Mouse (Mus musculus): Measurements from ENCODE around the gene Far2. TPM values are rescaled to one million over a fixed set of nuclear protein-coding genes. Genes with fewer than 3 reads are reported as not detected.
"Not testable (repeated sequence)": the region's sequence is repeated elsewhere in the genome, so short reads cannot be mapped to it uniquely, and the experiment has no call there.

Gene Far2
- polyA plus RNA-seq, 1 experiment from 2014 or later, result 1.6 TPM

DNA sequence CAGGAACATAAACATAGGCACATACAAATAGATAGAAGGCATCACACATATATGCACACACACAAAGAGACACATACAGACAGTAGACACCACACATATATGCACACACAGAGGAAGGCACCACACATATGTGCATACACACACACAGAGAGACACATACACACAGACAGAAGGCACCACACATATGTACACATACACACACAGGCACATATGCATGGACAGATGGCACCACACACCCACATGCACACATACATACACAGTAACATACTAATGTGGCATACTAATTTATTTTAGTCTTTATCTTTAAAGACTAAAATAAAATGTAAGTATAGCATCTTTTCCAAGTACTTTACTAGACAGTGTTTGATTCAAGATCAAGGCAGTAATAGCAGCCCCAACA, 86.5 kb downstream of the Far2 start:
- Histone ChIP-seq H3K9me3 (no peaks in the 10 kb centered on the region), H3K27me3 (ENCODE audit: insufficient read depth, poor library complexity, severe bottlenecking) (no peaks in the 10 kb centered on the region), H3K4me3 (no peak overlapping the region), H3K27ac (no peak overlapping the region), H3K4me1 (no peaks in the 10 kb centered on the region), H3K36me3 (no peaks in the 10 kb centered on the region)
- no peak for DNase-seq (ENCODE audit: low spot score)

DNA sequence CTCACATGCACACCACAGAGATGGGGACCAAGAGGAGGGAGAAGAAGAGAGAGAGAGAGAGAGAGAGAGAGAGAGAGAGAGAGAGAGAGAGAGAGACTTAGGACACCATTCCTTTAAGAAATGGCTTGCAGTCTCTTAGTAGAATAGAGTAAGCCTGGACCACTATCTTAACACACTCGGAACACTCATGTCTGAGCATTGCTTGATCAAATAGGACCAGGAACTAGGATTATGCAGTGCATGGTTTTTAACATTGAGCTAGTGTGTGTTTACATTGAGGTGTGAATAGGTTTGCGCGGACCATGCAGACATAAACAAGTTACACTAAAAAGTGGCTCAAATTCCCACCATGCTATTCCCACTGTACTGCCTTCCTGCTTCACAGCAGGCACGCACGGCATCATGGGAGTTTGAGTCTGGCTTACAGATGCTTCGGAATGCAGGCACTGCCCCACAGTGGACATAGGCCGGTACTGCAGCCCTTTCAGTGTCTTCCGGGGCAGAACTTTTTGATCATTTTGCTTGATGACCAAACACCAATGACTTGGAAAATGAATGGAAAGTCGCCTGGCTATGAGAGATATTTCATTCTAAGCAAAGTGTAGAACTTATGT, 88.8 kb downstream of the Far2 start:
- Histone ChIP-seq H3K9me3 (no peaks in the 10 kb centered on the region), H3K27ac (no peak overlapping the region), H3K36me3 (no peaks in the 10 kb centered on the region), H3K4me1 (no peaks in the 10 kb centered on the region), H3K27me3 (ENCODE audit: insufficient read depth, poor library complexity, severe bottlenecking) (no peaks in the 10 kb centered on the region), H3K4me3 (no peak overlapping the region)
- 30% methylated on average over 9 of the region's 9 CpGs for WGBS
- peak; percentile 88 for DNase-seq (ENCODE audit: low spot score)

DNA sequence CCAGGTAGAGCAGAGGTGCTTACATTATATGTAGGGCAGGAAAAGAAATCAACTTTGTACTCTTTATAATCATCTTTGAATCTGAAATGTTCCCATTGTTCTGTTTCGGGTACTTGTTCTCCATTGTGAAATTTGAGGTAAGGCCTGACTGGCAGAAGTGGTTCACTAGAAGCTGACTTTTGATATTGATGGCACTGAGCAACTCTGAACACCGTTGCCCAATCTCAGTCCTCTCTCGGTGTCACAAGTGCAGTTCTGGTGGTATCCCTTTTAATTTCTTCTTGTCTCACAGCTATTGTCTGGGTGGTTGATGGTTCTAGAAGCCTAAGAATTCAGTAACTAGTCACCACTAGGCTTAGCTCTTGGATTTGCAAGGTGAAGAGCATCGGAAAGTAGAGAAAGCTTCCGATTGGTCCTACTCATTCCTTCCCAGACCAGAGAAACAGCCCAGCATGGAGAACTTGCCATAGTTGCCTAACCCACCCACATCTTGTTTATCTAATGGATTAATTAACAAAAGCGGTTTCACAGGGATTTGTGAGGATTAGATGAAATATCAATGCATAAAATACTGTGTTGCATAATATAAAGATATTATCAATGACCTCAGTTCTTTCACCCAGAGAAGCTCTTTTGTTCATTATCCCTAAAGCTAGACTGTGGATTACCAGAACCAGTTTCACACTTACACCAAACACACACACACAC, 92.4 kb downstream of the Far2 start:
- Histone ChIP-seq H3K4me3 (no peak overlapping the region), H3K27ac (no peak overlapping the region), H3K4me1 (no peaks in the 10 kb centered on the region), H3K9me3 (no peaks in the 10 kb centered on the region), H3K27me3 (ENCODE audit: insufficient read depth, poor library complexity, severe bottlenecking) (no peaks in the 10 kb centered on the region), H3K36me3 (no peaks in the 10 kb centered on the region)
- DNase-seq (ENCODE audit: low spot score), result no peak
- WGBS, result 80% methylated on average over 6 of the region's 6 CpGs

- 80% methylated on average over 5 of the region's 5 CpGs for WGBS
- H3K36me3 ChIP-seq, result no peaks in the 10 kb centered on the region
- no peaks in the 10 kb centered on the region for H3K27me3 ChIP-seq (ENCODE audit: insufficient read depth, poor library complexity, severe bottlenecking)
- H3K4me3 ChIP-seq, result no peak overlapping the region
- no peaks in the 10 kb centered on the region for H3K4me1 ChIP-seq
- H3K27ac ChIP-seq, result no peak overlapping the region
- DNase-seq (ENCODE audit: low spot score), result no peak
- H3K9me3 ChIP-seq, result no peaks in the 10 kb centered on the region
Observed at GRCm38 (mm10) chr6:148141874-148142273, 94.8 kb downstream of the Far2 start.

- DNase-seq (ENCODE audit: low spot score), result no peak
- WGBS, result 87% methylated on average over 1 of the region's 1 CpGs
- Histone ChIP-seq H3K27me3 (ENCODE audit: insufficient read depth, poor library complexity, severe bottlenecking) (no peaks in the 10 kb centered on the region), H3K36me3 (no peaks in the 10 kb centered on the region), H3K27ac (no peak overlapping the region), H3K4me1 (no peaks in the 10 kb centered on the region), H3K4me3 (no peak overlapping the region), H3K9me3 (no peaks in the 10 kb centered on the region)
Observed at GRCm38 (mm10) chr6:148142421-148142820, 95.4 kb downstream of the Far2 start.

GRCm38 (mm10) chr6:148152305-148152704, 105.2 kb downstream of the Far2 start:
- not testable (repeated sequence) for H3K36me3 ChIP-seq; H3K27ac ChIP-seq; DNase-seq (ENCODE audit: low spot score); H3K9me3 ChIP-seq; H3K4me1 ChIP-seq; H3K27me3 ChIP-seq (ENCODE audit: insufficient read depth, poor library complexity, severe bottlenecking); H3K4me3 ChIP-seq
- WGBS, result 60% methylated on average over 4 of the region's 4 CpGs

- DNase-seq (ENCODE audit: low spot score), result no peak
- 69% methylated on average over 3 of the region's 3 CpGs for WGBS
- Histone ChIP-seq H3K4me1 (no peaks in the 10 kb centered on the region), H3K4me3 (no peak overlapping the region), H3K27ac (no peak overlapping the region), H3K27me3 (ENCODE audit: insufficient read depth, poor library complexity, severe bottlenecking) (no peaks in the 10 kb centered on the region), H3K9me3 (no peaks in the 10 kb centered on the region; the same call in 1 of the 2 replicates), H3K36me3 (no peaks in the 10 kb centered on the region)
Observed at GRCm38 (mm10) chr6:148172904-148173303, 125.8 kb downstream of the Far2 start.

DNA sequence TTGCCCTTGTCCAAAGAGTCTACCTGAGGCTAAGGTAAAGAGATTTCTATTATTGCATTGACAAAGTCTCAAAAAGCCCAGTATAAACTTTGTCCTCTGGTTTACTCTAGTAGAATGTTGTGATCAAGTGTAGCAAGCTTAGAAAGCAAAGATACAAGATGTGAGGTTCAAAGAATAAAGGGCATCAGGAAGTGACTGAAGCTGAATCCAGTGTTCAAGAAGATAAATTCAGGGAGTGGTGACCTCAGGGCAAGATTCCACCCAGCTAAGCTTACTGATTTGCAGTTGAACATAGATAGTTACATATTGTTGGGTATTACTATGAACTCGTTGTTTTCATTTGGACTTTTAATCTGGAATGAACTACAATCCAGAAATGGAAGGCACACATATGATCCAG, 138.6 kb downstream of the Far2 start:
- Histone ChIP-seq H3K36me3 (peaks cover 89% of the 10 kb centered on the region), H3K27ac (no peak overlapping the region), H3K4me1 (no peaks in the 10 kb centered on the region), H3K9me3 (no peaks in the 10 kb centered on the region), H3K4me3 (no peak overlapping the region), H3K27me3 (ENCODE audit: insufficient read depth, poor library complexity, severe bottlenecking) (no peaks in the 10 kb centered on the region)
- WGBS, result 86% methylated on average over 1 of the region's 1 CpGs
- DNase-seq (ENCODE audit: low spot score), result no peak

DNA sequence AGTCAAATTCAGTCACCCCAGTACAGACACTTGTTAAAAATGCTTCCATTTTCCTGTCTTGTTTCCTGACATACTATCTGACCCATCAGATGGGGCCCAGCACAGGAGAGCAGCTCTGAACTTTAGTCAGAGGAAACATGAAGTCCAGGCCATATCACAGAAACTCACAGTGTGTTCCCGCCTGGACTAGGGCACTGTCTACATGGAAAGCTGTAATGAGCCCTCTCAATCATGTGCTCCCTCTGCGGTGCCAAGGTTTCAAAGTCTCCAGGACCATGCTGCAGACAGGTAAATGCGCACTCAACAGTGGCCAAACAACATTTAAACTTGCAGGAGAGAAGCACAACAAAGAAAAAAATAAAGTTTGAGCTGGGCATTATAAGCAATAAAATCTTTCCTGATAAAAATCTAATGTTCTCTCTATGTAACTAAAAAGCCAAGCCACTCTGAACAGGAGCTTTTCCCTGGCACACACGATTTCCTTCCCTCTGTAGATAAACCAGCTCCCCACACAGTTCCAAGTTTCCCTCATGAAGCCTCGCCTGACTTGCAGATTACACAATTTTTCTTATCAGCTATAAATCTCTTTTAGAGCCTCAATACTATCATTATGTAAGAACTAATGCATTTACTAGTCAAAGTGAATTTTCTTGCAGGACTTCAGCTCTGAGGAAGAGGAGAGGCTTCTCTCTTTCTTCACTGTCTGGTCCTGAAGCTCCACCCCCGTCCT, 147.1 kb downstream of the Far2 start:
- Histone ChIP-seq H3K36me3 (peaks cover 71% of the 10 kb centered on the region), H3K27me3 (ENCODE audit: insufficient read depth, poor library complexity, severe bottlenecking) (no peaks in the 10 kb centered on the region), H3K27ac (no peak overlapping the region), H3K4me3 (no peak overlapping the region), H3K4me1 (no peaks in the 10 kb centered on the region), H3K9me3 (no peaks in the 10 kb centered on the region)
- WGBS, result 84% methylated on average over 6 of the region's 6 CpGs
- no peak for DNase-seq (ENCODE audit: low spot score)

DNA sequence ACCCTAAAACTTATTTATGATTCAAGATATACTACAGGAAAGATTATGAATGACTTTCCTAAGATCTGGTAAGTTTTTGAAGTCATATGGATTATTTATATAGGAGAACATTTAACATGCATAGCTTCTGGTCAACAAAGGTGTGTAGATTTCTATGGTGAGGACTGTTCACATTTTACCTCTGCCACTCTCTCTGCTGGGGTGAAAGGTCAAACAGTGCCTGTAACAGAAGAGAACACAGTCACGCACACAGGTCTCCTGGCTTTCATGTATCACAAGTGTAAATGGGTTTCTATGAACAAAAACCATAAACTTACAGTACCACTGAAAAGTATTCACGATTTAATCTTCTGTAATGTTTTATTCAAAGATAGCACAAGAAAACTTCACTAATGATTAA, 152.1 kb downstream of the Far2 start:
- 85% methylated on average over 2 of the region's 2 CpGs for WGBS
- no peak overlapping the region for H3K4me3 ChIP-seq
- H3K27ac ChIP-seq, result no peak overlapping the region
- no peaks in the 10 kb centered on the region for H3K27me3 ChIP-seq (ENCODE audit: insufficient read depth, poor library complexity, severe bottlenecking)
- no peaks in the 10 kb centered on the region for H3K9me3 ChIP-seq
- peaks cover 65% of the 10 kb centered on the region for H3K36me3 ChIP-seq
- no peaks in the 10 kb centered on the region for H3K4me1 ChIP-seq
- DNase-seq (ENCODE audit: low spot score), result no peak

DNA sequence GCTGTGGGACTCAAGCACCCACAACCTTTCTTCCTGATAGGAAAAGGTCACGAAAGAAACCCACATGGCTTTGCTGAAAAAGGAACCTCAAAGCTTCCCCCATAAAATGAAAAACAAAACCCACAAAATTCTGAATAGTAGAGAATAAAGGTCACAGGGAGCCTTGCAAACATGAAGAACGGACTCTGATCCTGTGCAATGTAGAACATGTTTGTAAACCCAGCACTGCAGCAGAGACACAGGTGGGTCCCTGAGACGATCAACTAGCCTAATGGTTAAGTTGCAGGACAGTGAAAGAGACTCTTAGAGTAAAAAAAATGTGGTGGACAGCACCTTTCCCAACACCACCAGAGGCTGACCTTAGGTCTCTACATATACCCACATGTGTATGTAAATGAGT, 152.7 kb downstream of the Far2 start:
- no peak for DNase-seq (ENCODE audit: low spot score)
- Histone ChIP-seq H3K27me3 (ENCODE audit: insufficient read depth, poor library complexity, severe bottlenecking) (no peaks in the 10 kb centered on the region), H3K36me3 (peaks cover 62% of the 10 kb centered on the region)

DNA sequence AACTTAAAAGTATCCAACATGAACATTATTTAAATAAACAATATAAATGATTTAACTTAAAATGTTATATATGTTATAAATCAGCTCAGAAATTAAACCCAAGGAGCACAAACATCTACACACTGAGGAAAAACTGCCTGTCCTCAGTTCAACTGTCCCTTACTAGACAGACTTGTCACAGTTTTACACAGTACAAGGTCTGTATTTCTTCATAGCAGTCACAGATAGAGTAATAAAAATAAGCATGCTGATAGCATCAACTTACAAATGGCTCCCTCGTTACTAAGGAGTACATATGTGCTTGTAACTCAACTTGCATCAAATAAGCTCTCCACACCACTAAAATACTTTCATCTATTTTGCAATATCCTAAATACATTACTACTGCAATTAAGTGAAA, 158.1 kb downstream of the Far2 start:
- H3K27ac ChIP-seq, result no peak overlapping the region
- peaks cover 40% of the 10 kb centered on the region for H3K36me3 ChIP-seq
- no peaks in the 10 kb centered on the region for H3K27me3 ChIP-seq (ENCODE audit: insufficient read depth, poor library complexity, severe bottlenecking)
- DNase-seq (ENCODE audit: low spot score), result no peak
- H3K9me3 ChIP-seq, result no peaks in the 10 kb centered on the region
- H3K4me3 ChIP-seq, result no peak overlapping the region
- no peaks in the 10 kb centered on the region for H3K4me1 ChIP-seq
- 79% methylated on average over 1 of the region's 1 CpGs for WGBS

More for the DNA sequence above, 152.7 kb downstream of the Far2 start:
- H3K4me3 ChIP-seq, result no peak overlapping the region
- no peak overlapping the region for H3K27ac ChIP-seq
- no peaks in the 10 kb centered on the region for H3K4me1 ChIP-seq
- H3K9me3 ChIP-seq, result no peaks in the 10 kb centered on the region
- 93% methylated on average over 3 of the region's 3 CpGs for WGBS

DNA sequence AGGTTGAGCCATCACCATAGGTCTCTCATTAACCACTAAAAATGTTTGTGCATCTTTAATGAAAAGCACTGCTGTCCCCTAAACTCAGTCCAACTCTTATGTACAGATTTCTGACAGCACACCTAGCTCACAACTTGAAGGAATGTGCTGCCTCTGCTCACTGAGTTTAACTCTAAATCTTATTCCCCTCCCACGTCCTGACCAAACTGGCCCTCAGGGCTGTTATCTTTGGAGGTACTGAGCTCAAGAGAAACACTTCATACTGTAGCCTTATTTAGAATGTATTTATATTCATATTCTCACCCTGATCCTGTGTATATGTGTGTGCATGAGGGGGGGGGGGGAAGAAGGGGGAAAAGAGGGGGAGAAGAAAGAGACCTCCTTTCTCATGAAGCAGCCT, 160.5 kb downstream of the Far2 start:
- 50% methylated on average over 1 of the region's 1 CpGs for WGBS
- H3K36me3 ChIP-seq, result peaks cover 22% of the 10 kb centered on the region
- DNase-seq (ENCODE audit: low spot score), result no peak
- no peak overlapping the region for H3K27ac ChIP-seq
- H3K9me3 ChIP-seq, result no peaks in the 10 kb centered on the region
- H3K4me1 ChIP-seq, result no peaks in the 10 kb centered on the region
- H3K27me3 ChIP-seq (ENCODE audit: insufficient read depth, poor library complexity, severe bottlenecking), result no peaks in the 10 kb centered on the region
- H3K4me3 ChIP-seq, result no peak overlapping the region

All from heart, embryonic 10.5 days (tissue).